Mouse (Mus musculus): ENCODE measurements at regions not wholly inside any gene's neighbourhood (a gene's known extent, or its start where the extent isn't known, plus 50 kb on each side); places are given as distances from the start of the nearest gene placed in this dataset.

DNA sequence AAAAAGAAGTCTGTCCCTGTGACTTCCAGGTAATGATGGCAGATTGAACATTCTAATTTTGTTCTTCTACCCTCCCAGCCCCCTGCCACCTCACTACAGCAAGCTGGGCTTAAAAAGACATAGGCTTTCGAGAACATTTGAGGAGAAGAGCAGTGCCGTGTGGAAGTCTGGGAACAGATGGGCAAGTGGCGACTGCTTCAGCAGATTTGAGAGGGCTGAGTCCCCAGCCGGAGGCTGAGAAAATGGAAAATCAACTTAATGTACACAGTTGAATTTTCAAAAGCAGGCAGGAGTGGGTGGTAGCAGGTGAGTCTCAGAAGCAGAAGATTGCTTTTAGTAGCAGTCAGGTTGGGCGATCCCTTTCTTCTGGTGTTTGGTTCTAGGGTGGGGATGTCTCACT is 110.2 kb upstream of the Ctbp2 start:
- H3K4me3 ChIP-seq (ENCODE audit: low read depth, low read length) = no peak overlapping the region
- H3K4me1 ChIP-seq (ENCODE audit: control insufficient read depth, insufficient read depth, low read length) = no peaks in the 10 kb centered on the region
- H3K9ac ChIP-seq (ENCODE audit: low read depth, poor library complexity, severe bottlenecking) = no peak overlapping the region
- no peaks in the 10 kb centered on the region for H3K9me3 ChIP-seq (replicated peaks; ENCODE audit: control insufficient read depth, insufficient read depth, low read length, poor library complexity, severe bottlenecking)
- no peak overlapping the region for H3K27ac ChIP-seq (ENCODE audit: insufficient read depth, low read length)
- no peaks in the 10 kb centered on the region for H3K27me3 ChIP-seq (ENCODE audit: control insufficient read depth, insufficient read depth, low read length, poor library complexity, severe bottlenecking)
- no peaks in the 10 kb centered on the region for H3K36me3 ChIP-seq (ENCODE audit: control insufficient read depth, insufficient read depth, low read length, poor library complexity, severe bottlenecking)
- no peak for TF ChIP-seq POLR2A (IDR thresholded peaks at IDR 0.05; ENCODE audit: insufficient read depth, low read length)

- no peaks in the 10 kb centered on the region for H3K27me3 ChIP-seq (ENCODE audit: control insufficient read depth, insufficient read depth, low read length, poor library complexity, severe bottlenecking)
- H3K27ac ChIP-seq (ENCODE audit: insufficient read depth, low read length) = no peak overlapping the region
- H3K4me3 ChIP-seq (ENCODE audit: low read depth, low read length) = no peak overlapping the region
- no peak for TF ChIP-seq EP300 (IDR thresholded peaks at IDR 0.05; ENCODE audit: insufficient read depth, low read depth, low read length)
- TF ChIP-seq CTCF (IDR thresholded peaks at IDR 0.05; ENCODE audit: low read depth, low read length) = no peak
- no peak for TF ChIP-seq POLR2A (IDR thresholded peaks at IDR 0.05; ENCODE audit: insufficient read depth, low read length)
- no peak overlapping the region for H3K9ac ChIP-seq (ENCODE audit: low read depth, poor library complexity, severe bottlenecking)
- no peaks in the 10 kb centered on the region for H3K36me3 ChIP-seq (ENCODE audit: control insufficient read depth, insufficient read depth, low read length, poor library complexity, severe bottlenecking)
- H3K4me1 ChIP-seq (ENCODE audit: control insufficient read depth, insufficient read depth, low read length) = no peaks in the 10 kb centered on the region
- no peaks in the 10 kb centered on the region for H3K9me3 ChIP-seq (replicated peaks; ENCODE audit: control insufficient read depth, insufficient read depth, low read length, poor library complexity, severe bottlenecking)
These were observed 108.8 kb upstream of the Ctbp2 start for GRCm38 (mm10) chr7:133232889-133233441.

DNA sequence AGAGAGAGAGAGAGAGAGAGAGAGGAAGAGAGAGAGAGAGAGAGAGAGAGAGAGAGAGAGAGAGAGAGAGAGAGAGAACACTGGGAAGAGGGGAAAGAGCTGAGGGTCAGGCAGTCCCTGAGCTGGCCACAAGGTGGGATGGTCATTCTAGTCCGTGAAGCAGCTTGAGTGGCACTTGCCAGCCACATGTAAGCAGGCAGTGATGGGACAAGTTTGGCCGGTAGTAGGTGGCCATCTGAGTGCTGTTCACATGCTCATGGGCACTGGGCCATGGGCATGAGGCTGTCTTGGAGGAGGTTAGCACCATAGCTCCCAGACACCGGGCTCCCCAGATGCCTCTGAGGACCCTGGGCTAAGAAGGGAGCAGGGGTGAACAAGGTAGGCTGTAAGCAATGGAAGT is 106.7 kb upstream of the Ctbp2 start:
- no peak overlapping the region for H3K27ac ChIP-seq (ENCODE audit: insufficient read depth, low read length)
- H3K4me1 ChIP-seq (ENCODE audit: control insufficient read depth, insufficient read depth, low read length) = no peaks in the 10 kb centered on the region
- no peak overlapping the region for H3K9ac ChIP-seq (ENCODE audit: low read depth, poor library complexity, severe bottlenecking)
- H3K4me3 ChIP-seq (ENCODE audit: low read depth, low read length) = no peak overlapping the region
- TF ChIP-seq POLR2A (IDR thresholded peaks at IDR 0.05; ENCODE audit: insufficient read depth, low read length) (no peak), EP300 (IDR thresholded peaks at IDR 0.05; ENCODE audit: insufficient read depth, low read depth, low read length) (no peak), CTCF (IDR thresholded peaks at IDR 0.05; ENCODE audit: low read depth, low read length) (no peak)
- H3K9me3 ChIP-seq (replicated peaks; ENCODE audit: control insufficient read depth, insufficient read depth, low read length, poor library complexity, severe bottlenecking) = no peaks in the 10 kb centered on the region
- H3K36me3 ChIP-seq (ENCODE audit: control insufficient read depth, insufficient read depth, low read length, poor library complexity, severe bottlenecking) = no peaks in the 10 kb centered on the region
- H3K27me3 ChIP-seq (ENCODE audit: control insufficient read depth, insufficient read depth, low read length, poor library complexity, severe bottlenecking) = no peaks in the 10 kb centered on the region

DNA sequence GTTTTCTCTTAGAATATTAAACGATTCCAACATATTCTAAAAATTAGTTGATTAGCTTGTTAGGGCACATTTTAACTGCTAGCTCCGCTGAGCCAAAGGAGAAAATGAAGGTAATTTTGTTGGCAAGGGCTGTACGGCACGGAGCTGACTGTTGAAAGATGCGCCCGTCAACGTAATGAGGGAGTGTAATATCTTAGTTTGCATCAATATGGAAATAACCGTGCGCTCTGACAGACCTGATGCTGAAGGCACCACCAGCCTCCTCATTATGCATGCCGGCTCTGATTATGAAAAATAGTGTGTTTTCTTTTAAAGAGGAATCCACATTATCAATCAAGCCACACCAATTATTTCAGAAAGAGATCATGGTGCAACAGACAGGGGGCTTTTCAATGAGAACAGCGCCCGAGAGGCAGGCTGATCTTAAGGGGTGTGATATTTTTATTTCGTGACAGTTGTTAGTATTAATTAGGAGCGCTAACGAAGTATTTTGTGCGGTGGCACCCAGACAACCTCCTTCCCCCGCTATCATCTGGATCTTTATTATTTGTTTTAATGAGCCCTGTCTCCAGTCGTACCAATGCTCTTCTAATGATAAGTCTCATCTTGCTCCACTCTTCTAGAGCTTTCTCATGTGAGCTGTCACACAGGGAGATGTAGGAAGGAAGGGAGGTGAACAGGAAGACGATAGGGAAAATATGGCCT is 99.9 kb upstream of the Ctbp2 start:
- Histone ChIP-seq H3K9me3 (replicated peaks; ENCODE audit: control insufficient read depth, insufficient read depth, low read length, poor library complexity, severe bottlenecking) (no peaks in the 10 kb centered on the region), H3K4me1 (ENCODE audit: control insufficient read depth, insufficient read depth, low read length) (no peaks in the 10 kb centered on the region), H3K27ac (ENCODE audit: insufficient read depth, low read length) (no peak overlapping the region), H3K4me3 (ENCODE audit: low read depth, low read length) (no peak overlapping the region), H3K36me3 (ENCODE audit: control insufficient read depth, insufficient read depth, low read length, poor library complexity, severe bottlenecking) (no peaks in the 10 kb centered on the region), H3K9ac (ENCODE audit: low read depth, poor library complexity, severe bottlenecking) (no peak overlapping the region), H3K27me3 (ENCODE audit: control insufficient read depth, insufficient read depth, low read length, poor library complexity, severe bottlenecking) (no peaks in the 10 kb centered on the region)
- TF ChIP-seq EP300 (IDR thresholded peaks at IDR 0.05; ENCODE audit: insufficient read depth, low read depth, low read length) (no peak), POLR2A (IDR thresholded peaks at IDR 0.05; ENCODE audit: insufficient read depth, low read length) (no peak), CTCF (IDR thresholded peaks at IDR 0.05; ENCODE audit: low read depth, low read length) (no peak)

- no peak overlapping the region for H3K27ac ChIP-seq (ENCODE audit: insufficient read depth, low read length)
- no peak for TF ChIP-seq EP300 (IDR thresholded peaks at IDR 0.05; ENCODE audit: insufficient read depth, low read depth, low read length)
- no peak for TF ChIP-seq CTCF (IDR thresholded peaks at IDR 0.05; ENCODE audit: low read depth, low read length)
- TF ChIP-seq POLR2A (IDR thresholded peaks at IDR 0.05; ENCODE audit: insufficient read depth, low read length) = no peak
- H3K9ac ChIP-seq (ENCODE audit: low read depth, poor library complexity, severe bottlenecking) = no peak overlapping the region
- H3K9me3 ChIP-seq (replicated peaks; ENCODE audit: control insufficient read depth, insufficient read depth, low read length, poor library complexity, severe bottlenecking) = no peaks in the 10 kb centered on the region; the same call in 1 of the 2 replicates
- H3K27me3 ChIP-seq (ENCODE audit: control insufficient read depth, insufficient read depth, low read length, poor library complexity, severe bottlenecking) = no peaks in the 10 kb centered on the region; the same call in 1 of the 2 replicates
- no peaks in the 10 kb centered on the region for H3K4me1 ChIP-seq (ENCODE audit: control insufficient read depth, insufficient read depth, low read length)
- no peaks in the 10 kb centered on the region for H3K36me3 ChIP-seq (ENCODE audit: control insufficient read depth, insufficient read depth, low read length, poor library complexity, severe bottlenecking)
- no peak overlapping the region for H3K4me3 ChIP-seq (ENCODE audit: low read depth, low read length)
These were observed 88.2 kb upstream of the Ctbp2 start for GRCm38 (mm10) chr7:133212328-133212727.

- Histone ChIP-seq H3K27me3 (ENCODE audit: control insufficient read depth, insufficient read depth, low read length, poor library complexity, severe bottlenecking) (no peaks in the 10 kb centered on the region), H3K4me1 (ENCODE audit: control insufficient read depth, insufficient read depth, low read length) (peaks cover 8% of the 10 kb centered on the region), H3K9me3 (replicated peaks; ENCODE audit: control insufficient read depth, insufficient read depth, low read length, poor library complexity, severe bottlenecking) (no peaks in the 10 kb centered on the region), H3K4me3 (ENCODE audit: low read depth, low read length) (no peak overlapping the region), H3K9ac (ENCODE audit: low read depth, poor library complexity, severe bottlenecking) (no peak overlapping the region), H3K36me3 (ENCODE audit: control insufficient read depth, insufficient read depth, low read length, poor library complexity, severe bottlenecking) (no peaks in the 10 kb centered on the region), H3K27ac (ENCODE audit: insufficient read depth, low read length) (no peak overlapping the region)
- TF ChIP-seq EP300 (IDR thresholded peaks at IDR 0.05; ENCODE audit: insufficient read depth, low read depth, low read length) (peak; percentile 87), CTCF (IDR thresholded peaks at IDR 0.05; ENCODE audit: low read depth, low read length) (no peak)
These were observed 81.5 kb upstream of the Ctbp2 start for GRCm38 (mm10) chr7:133205704-133206103.
